Mouse (Mus musculus) R1 (cell line): ENCODE data around the gene Tnrc6b.

ENCODE experiments used
- DNase-seq: peaks from one replicate; pipeline ENCODE4 v3.0.0-alpha.2; 2018; ENCODE audit warnings: low read depth, low spot score

Gene Tnrc6b

DNA sequence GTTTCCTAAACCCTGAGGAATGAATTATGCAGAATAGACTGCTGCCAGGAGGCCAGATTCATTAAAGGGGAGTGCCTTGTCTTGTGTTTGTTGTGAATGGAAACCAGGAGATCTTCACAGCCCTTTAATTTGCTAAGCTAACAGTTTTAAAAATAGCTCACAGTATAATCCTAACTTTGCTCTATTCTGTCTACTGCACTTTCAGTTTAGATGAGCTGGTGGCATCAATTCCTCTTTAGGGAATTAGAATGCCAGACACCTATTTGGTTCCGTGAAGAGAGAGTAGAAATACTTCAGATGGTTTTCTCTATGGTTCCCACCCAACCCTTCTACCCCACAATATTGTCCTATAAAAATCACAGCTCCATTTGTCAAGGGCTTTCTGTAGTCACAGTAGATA is 74.6 kb downstream of the Tnrc6b start:
- DNase-seq: no peak

DNA sequence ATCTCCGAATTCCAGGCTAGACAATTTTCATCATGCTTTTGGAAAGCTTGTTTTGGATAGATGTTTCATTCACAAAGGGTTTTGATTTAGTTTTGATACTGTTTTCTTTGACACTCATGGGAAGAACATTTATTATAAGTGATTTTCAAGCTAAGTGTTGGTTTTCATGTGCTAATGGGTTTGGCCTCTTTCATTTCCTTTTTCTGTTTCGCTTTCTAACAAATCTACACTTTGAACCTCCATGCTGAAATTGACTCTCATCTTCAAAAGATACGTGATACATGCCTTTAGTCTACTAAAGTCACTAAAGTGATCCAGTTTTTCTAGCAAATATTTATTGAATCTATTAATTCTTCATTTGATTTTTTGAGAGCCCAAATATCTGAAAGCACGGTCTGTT is 76.6 kb downstream of the Tnrc6b start:
- no peak for DNase-seq

DNA sequence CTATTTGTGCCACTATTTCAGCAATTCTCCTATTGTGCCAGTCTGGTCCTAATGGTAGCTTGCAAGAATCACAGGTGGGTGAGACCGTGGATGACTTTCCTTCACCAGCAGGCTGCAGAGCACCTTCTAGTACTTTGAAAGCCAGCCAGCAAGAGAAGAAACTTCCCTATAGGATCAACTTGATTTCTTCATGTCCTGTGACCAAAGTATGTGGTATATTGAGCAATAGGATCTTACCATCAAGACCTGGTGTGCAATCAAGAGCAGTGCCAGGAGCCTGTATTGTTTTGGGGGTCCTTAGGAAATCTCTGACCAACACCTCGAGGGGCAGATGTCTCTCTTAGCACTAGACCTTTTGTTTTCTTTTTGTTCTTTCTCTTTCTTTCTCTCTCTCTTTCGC is 81.4 kb downstream of the Tnrc6b start:
- DNase-seq: no peak

DNA sequence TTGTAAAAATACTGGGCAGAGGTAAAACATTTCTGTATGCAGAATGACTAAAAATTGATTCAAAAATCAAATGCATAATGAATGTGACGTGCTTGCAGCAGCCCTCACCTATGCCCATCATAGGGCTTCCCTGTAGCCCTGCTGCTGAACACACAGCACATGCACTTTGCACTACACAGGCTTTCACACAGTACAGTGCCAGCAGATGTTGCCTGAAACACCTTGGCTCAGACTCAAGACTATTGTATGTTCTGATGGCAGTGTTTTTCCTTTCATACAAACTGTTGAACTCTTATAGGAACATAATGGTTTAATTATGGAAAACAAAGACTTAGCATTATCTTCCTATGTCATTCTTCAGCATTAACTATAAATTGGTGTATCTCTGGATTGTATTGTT is 84.0 kb downstream of the Tnrc6b start:
- DNase-seq: no peak

DNA sequence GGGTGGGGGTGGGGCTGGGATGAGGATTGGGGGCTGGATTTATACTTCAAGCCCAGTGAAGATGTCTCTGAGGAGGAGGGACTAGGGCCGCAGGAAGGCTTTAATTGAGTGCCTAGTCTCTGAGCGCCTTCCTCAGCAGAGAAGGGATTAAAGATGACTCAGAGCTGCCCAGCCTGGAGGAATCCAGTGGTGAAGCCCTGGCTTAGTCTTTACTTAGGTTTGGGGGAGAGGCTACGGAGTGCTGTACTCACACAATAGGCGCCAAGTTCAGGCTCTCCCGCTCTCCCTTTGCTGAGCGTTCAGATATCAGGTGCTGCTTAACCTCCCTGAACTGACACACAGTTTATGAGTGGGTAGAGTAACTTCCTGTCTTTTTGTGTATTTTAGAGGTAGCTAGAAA is 86.6 kb downstream of the Tnrc6b start:
- peak; percentile 85 for DNase-seq

DNA sequence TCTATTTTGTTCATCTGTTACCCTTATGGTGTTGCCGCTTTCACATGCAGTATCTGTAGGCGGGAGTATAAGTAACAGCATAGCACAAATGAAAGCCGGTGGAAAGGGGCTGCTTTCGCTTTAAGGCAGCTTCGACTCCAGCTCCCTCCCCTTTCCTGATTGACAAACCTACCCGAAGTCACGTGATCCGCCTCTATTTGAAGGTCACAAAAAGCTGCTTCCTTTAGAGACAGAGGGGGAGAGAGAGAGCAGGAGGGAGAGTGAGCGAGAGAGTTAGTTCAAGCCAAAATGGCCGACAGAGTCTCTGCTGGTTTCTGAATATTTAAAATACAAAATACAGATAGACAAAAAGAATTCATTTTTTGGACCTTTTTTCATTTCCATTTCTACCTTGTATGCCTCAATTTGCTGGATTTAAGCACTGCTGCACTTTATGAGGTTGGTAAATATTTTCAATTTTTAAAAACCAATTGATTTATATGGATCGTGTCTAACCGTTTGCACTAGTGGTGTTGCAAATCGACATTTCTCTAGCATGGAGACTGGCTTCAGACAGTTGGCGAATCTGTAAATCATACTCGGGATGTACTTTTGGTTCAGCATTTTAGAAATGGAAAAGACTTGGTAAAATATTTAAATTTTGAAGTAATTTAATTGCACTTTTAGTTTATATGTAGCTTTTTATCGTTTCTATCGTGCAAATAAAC is 87.4 kb downstream of the Tnrc6b start:
- peak; percentile 99 for DNase-seq

DNA sequence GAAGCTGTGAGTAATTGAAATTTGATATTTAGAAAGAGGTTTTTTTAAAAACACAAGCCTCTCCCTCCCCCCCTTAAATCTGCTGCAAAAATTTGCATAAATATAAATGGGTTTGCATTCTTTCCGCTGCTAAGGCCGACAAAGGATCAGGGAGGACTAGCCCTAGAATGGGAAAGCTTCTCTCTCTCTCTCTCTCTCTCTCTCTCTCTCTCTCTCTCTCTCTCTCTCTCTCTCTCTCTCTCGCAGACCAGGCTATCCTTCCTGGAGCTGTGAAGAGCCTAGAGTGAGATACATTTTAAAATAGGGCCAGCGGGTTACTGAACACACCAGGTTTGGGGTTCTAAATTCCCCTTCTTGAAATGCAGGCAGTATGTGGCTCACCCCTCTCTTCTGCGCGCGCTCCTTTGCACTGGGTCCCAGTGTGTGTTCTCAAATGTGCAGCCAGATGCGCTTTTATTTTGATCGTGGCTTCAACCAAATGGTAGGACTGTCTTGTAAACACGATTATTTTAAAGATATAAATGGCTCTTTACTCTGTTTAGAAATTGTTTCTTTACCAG is 88.0 kb downstream of the Tnrc6b start:
- DNase-seq: peak; percentile 47

DNA sequence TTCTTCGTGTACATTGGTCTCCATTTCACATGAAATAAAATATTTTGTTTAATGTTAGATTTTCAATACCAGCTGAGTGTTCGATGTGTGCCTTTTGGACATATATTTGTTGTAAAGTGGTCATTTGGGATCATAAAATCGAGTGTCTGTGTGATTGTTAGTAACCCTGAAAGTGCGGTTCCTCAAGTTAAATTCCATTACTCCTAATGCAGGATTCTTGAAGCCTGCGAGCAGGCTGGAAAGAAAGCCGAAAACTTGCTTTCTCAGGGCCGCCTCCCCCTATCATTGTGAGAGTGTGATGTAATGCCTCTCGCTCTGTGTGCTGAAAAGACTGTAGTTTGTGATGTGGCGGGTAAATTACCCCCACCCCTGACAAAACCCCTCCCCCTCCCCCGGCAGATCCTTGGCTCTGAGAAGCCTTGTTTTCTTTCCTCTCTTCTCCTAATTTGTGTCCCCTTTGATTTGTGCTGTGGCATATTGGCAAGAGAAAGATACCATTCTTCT is 88.6 kb downstream of the Tnrc6b start:
- peak; percentile 59 for DNase-seq

DNA sequence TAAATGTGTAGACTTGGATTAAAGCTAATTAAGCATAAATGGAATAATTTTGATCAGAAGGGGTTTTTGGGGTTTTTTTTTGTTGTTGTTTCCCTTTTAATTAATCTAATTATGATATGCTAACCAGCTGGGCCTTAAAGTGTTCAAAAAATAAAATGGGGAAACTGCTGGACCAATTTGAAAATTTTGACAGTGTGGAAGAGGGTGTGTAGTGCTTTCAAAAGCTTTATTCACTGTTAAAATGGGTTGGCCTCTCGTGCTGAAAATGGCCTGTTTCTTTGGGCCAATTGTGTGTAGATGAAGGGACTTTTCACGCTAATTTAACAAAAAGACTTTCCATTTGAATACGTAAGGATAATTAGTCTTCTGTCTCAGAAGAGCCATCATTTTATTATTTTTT is 89.1 kb downstream of the Tnrc6b start:
- no peak for DNase-seq

DNA sequence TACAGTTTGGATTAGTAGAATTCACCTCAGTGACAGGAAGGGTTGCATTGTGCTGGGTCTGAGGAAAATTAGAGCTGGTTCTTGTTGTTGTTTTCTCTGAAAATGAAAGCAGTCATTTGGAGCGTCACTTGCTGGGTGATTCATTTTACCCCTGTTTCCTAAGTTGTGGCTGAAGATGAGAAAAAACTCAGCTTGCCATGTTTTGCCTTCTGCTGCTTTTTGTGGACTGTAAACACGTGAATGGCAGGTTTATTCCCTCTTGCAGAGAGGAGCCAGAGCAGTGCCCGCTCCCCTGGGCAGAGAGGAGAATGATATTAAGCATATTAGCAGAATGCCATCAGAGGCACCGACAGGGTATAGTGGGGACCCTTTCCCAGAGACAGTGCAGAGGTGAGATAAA is 89.7 kb downstream of the Tnrc6b start:
- DNase-seq: no peak

DNA sequence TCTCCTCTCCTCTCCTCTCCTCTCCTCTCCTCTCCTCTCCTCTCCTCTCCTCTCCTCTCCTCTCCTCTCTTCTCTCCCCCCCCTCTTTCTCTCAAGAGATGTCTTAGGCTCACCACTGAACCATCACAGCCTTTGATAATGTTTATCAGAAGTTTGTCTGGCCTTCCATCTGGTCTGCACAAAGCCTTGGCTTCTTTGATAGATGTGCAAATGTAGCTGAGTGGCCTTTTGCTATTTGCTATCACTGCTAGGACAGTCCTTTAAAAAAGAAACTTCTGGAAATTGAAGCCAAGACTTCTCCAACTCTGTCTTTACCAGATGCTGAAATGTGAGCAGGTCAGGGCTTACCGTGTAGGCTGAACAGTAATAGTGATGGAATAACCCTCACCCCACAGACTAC is 90.5 kb downstream of the Tnrc6b start:
- DNase-seq: no peak

DNA sequence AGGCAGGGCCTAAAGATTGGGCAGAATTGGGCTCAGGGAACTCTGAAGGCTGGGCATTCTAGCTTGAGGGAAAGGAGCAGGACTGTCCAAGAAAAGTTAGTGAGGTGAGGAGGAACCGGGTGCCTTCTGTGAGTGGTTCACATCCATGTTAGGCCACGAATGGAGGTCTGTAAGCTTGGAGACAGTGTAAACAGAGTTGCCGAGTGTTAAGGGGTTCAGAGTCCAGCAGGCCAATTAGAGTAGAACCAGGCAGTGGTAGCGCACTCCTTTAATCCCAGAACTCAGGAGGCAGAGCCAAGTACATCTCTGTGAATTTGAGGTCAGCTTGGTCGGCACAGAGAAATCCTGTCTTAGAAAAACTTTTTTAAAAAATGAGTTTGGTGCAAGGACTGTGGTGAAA is 96.0 kb downstream of the Tnrc6b start:
- no peak for DNase-seq

DNA sequence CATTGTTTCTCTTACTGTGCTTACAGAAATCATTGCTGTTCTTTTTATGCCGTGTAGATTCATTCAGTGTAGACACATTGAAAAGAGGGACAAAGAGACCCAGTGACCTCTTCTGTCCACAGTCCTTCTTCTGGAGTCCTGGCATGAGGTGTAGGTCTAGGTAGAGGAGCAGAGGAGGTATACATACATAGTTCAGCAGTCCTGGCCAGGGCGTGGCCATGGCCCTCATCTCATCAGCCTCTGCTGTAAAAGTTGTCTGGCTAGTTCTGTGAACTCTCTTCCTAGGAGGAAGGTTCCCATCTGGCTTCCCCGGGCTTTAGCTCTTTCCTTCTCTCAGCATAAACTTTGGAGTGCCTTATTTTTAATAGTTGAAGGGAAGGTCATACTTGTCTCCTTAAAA is 99.1 kb downstream of the Tnrc6b start:
- DNase-seq: no peak

DNA sequence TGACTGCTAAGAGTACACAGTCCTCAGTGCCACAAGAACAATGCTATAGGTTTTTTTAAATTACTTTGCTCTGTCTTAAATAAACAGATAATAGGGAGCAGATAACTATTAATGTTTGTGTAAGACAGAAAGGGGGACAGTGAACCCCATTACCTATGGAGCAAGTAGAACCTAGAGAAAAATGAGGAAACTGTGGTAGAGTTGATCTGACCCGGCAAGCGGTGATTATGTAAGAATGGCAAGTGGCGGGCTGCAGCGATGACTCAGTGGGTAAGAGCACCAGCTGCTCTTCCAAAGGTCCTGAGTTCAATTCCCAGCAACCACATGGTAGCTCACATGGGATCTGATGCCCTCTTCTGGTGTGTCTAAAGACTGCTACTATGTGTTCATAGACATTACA is 101.7 kb downstream of the Tnrc6b start:
- no peak for DNase-seq

DNA sequence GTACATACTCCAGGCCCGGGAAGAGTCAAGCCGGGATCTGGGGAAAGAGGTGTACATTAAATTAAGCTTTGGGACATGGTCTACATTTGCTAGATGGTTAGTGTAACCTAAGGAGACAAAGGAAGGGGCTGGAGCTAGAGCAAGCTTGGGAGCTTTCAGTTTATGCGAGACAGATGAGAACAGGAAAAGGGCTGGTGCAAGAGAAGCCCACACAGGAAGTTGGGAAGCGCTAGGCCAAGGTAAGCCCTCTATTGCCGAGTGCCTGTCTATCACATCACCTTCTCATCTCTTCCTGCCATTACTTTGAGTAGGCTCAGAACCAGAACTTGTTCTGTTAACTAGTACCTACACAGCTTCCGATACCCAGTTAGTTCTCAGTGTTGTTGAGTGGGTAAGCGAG is 103.7 kb downstream of the Tnrc6b start:
- DNase-seq: no peak

DNA sequence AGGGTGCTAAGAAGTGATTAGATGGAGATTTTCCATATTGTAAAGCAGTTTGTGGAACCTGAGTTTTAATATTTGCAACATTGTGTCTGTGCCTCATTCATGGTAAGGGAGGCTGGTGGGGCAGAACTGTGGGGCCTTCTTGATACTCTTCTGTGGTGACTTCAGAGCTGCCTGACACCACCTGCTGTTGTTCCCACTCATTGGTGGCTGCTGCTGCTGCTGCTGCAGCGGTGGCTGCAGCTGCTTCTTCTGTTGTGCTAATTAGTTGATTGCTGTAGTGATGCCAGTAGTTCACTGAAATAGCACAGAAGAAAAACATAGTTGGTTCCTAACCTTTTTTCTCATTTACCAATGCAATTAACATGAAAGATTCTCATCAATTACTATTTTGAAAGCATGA is 111.2 kb downstream of the Tnrc6b start:
- no peak for DNase-seq

DNA sequence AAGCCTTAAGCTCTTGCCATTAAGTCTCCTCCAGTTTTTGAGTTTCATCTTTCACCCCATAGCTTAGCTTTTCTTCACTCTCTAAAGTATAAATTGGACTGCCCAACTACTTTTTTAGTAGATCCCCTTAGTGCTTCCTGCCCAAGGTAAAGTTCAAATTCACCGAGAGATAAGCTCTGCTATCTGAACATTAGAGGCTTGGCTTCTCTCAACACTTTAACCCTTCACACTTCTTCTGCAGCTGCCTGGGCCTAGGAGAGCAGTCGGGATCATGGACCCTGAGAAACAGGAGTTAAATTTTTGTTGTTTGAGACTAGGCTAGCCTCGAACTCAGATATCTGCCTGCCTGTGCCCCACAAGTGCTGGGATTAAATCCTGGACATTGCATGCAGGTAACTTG is 120.1 kb downstream of the Tnrc6b start:
- DNase-seq: no peak

DNA sequence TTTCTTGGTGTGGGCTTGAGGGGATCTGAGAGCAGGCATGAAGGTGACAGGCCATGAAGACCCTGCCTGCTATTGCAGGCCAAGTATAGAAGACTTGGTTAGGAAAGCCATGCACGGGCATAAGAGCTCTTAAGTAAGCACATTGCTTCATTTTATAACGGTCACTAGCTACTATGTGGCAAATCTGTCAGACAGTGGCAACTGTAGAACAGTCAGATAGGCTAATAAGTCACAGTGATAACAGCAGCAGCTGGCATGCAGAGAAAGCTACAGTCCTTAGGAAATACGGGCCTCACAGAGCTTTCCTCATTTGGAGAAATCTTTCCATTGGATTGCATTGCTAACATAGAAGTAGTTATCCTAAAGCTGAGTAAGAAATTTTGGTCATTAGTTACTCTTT is 121.7 kb downstream of the Tnrc6b start:
- DNase-seq: no peak

DNA sequence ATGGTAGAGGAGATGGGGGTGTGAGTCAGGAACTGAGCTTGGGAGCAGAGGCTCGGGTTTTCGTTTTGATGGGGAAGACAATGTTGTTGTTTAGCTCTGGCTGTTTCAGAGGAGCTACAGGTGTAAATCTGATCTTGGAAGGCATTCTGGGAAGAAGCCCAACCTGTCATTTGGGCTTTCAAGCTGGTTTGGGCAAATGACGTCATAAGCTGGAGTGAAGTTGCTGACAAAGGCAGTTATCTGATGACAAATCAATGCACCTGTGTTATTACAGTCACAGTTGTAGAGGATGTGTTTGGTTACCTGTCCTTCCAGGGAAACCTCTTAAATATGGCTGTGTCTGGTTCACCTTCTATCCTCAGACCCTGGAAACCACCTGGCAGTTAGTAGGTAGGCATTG is 125.1 kb downstream of the Tnrc6b start:
- no peak for DNase-seq

DNA sequence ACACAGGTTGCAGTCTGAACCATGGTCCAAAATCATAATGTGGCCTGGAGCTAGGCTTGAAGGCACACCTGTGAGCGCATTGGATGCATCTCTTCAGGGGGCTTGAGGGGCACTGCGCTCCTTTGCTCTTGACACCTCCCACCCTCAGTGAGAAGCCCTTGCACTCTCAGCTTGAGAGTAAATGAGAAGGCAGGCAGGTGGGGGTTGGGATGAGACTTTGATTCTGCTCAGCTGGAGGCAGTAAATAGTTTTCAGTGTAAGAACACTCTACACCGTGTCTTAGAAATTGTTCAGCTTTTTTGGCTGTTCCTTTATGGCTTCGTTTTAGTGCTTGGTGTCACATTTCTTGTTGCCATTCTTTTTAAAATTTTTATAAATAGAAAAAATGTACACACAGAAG is 127.7 kb downstream of the Tnrc6b start:
- no peak for DNase-seq

DNA sequence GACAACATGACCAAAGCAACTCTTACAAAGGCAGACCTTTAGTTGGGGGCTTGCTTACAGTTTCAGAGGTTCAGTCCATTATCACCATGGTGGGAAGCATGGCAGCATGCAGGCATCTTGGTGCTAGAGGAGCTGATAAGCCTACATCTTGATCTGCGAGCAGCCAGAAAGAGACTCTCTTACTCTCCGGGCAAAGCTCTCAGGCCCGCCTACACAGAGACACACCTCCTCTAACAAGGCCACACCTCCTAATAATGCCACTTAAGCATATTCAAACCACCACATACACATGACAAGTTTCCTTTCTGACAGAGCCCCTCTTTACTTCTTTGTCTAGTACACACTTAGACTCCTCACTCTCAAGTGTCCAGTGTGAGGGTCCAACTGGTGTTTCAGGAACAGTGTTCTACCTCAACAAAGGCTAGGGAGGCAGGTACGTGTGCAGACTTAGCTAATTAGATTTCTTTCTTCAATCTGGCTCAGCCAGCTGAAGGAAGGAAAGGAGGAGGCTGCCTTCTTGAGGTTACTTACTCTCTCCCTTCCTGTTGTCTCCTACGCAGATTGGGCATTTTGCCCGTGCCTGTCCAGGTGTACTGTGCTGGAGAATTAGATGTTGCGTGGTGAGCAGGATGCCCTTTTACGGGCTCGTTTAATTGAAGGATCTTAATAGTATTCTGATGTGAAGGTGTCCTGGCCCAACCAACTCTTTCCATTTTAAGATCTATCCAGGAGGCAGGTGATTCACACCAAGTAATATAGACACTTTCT is 128.7 kb downstream of the Tnrc6b start:
- DNase-seq: no peak

DNA sequence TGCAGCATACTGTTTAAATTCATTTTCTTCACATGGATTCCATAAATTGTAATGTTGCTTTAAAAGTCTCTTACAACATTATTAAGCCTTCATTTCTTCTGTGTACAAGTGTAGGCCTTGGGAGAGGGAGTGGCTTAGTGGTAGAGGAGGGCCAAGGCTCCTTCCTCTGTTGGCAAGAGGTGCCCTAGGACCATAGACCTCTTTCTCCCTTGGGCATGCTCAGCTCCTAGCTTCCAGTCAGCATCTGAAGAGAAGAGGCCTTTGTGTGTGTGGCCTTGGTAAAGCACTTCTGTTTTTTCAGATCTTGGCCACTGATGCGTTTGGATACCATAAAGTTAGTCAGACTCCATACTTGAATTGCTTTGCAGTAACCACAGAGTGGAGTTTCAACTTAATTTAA is 133.1 kb downstream of the Tnrc6b start:
- DNase-seq: no peak

DNA sequence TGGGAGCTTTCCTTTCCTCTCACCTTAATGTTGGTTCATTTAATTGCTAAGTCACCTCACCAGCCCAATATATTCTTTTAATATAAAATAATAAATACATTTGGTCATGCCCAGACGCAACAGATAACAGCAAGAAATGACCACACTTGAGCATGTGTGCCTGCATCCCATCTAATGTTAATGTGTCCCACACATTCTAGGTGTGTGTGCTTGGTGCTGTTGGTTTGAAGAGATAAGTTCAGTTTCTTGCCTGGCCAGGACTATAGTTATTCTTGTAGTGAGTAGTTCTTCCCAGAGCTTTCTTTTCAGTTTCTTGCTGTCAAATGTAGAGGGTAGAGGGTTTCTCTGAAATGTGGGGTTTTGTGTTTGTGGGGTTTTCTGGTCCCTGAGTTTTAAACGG is 133.8 kb downstream of the Tnrc6b start:
- DNase-seq: no peak
